Mouse (Mus musculus) CH12.LX (cell line): ENCODE measurements around the gene Ift46. TPM values are rescaled to one million over a fixed set of nuclear protein-coding genes. Genes with fewer than 3 reads are reported as not detected.

Experiments used
- DNase-seq: peaks from one replicate; pipeline ENCODE4 v3.0.0-alpha.2; 2013; ENCODE audit errors: extremely low read depth
- H3K27ac ChIP-seq: 2 replicates; pipeline ENCODE4 v1.5.1; 2012; ENCODE audit warnings: low read depth, mild to moderate bottlenecking, control low read depth, moderate library complexity; ENCODE audit not compliant: insufficient read depth
- H3K27me3 ChIP-seq: replicated peaks from 2 replicates; pipeline ENCODE3; 2012; ENCODE audit warnings: inconsistent platforms
- H3K36me3 ChIP-seq, 2 experiments: replicated peaks in 1 of 2; 2 replicates each; pipeline versions ENCODE3 to v1.6.1; 2012; ENCODE audit warnings: inconsistent platforms in 1 of 2, low read length in 1 of 2, mild to moderate bottlenecking in 1 of 2, mixed read lengths in 1 of 2, moderate library complexity in 1 of 2; ENCODE audit not compliant: control insufficient read depth in 1 of 2, insufficient read depth in 1 of 2
- H3K4me1 ChIP-seq, 2 experiments: 2 replicates each; pipeline ENCODE4 v1.6.1; 2012; ENCODE audit warnings: inconsistent platforms in 1 of 2, moderate library complexity in 1 of 2; ENCODE audit not compliant: insufficient read depth in 2 of 2, control insufficient read depth in 1 of 2
- H3K4me2 ChIP-seq: 2 replicates; pipeline ENCODE4 v1.6.1; 2012; ENCODE audit warnings: low read depth, mild to moderate bottlenecking, control low read depth; ENCODE audit not compliant: poor library complexity, insufficient read depth, severe bottlenecking
- H3K4me3 ChIP-seq, 3 experiments: fragments of 150-350 bp in 1 of 3; sonication (generic) in 1 of 3; replicated peaks in 1 of 3; 2 replicates each; pipeline versions ENCODE3 to v1.5.1; 2011 to 2012; ENCODE audit warnings: low read depth in 2 of 3, low read length in 2 of 3, mild to moderate bottlenecking in 2 of 3, moderate library complexity in 2 of 3, control low read depth in 1 of 3, improper control_type of control experiment in 1 of 3, inconsistent platforms in 1 of 3, mixed read lengths in 1 of 3; ENCODE audit not compliant: poor library complexity in 1 of 3
- H3K79me2 ChIP-seq: replicated peaks from 2 replicates; pipeline ENCODE4 v1.6.1; 2012; ENCODE audit warnings: mild to moderate bottlenecking, moderate library complexity; ENCODE audit not compliant: control insufficient read depth, poor library complexity, insufficient read depth, severe bottlenecking; ENCODE audit errors: extremely low read depth
- H3K9ac ChIP-seq: 2 replicates; pipeline ENCODE4 v1.6.1; 2012; ENCODE audit warnings: low read depth, mild to moderate bottlenecking, control low read depth, moderate library complexity; ENCODE audit not compliant: insufficient read depth
- H3K9me3 ChIP-seq: replicated peaks from 2 replicates; pipeline ENCODE3; 2012; ENCODE audit warnings: low read length, inconsistent platforms, mixed read lengths
- BHLHE40 ChIP-seq: IDR thresholded peaks from 2 replicates; pipeline ENCODE4 v1.6.1; 2011; ENCODE audit warnings: mild to moderate bottlenecking, low read depth, low read length, improper control_type of control experiment
- CHD2 ChIP-seq: IDR thresholded peaks from 2 replicates; pipeline ENCODE4 v1.6.1; 2011; ENCODE audit warnings: low read length, improper control_type of control experiment
- ELF1 ChIP-seq: IDR thresholded peaks from 2 replicates; pipeline ENCODE4 v1.6.1; 2014; ENCODE audit warnings: low read depth, mild to moderate bottlenecking, inconsistent platforms, low read length, improper control_type of control experiment
- GABPA ChIP-seq: IDR thresholded peaks from 2 replicates; pipeline ENCODE4 v1.6.1; 2012; ENCODE audit warnings: low read depth, low read length, improper control_type of control experiment, inconsistent platforms; ENCODE audit not compliant: insufficient replicate concordance
- IRF4 ChIP-seq: IDR thresholded peaks from 2 replicates; pipeline ENCODE4 v1.6.1; 2014; ENCODE audit warnings: low read depth, mild to moderate bottlenecking, inconsistent platforms, low read length, improper control_type of control experiment
- JUN ChIP-seq: IDR thresholded peaks from 2 replicates; pipeline ENCODE4 v1.6.1; 2011; ENCODE audit warnings: low read depth, mild to moderate bottlenecking, low read length, improper control_type of control experiment, moderate library complexity; ENCODE audit not compliant: insufficient read depth
- JUND ChIP-seq: conservative IDR thresholded peaks from 2 replicates; pipeline ENCODE4 v1.6.1; 2011; ENCODE audit warnings: low read depth, low read length, improper control_type of control experiment
- MAFK ChIP-seq: IDR thresholded peaks from 2 replicates; pipeline ENCODE4 v1.6.1; 2011; ENCODE audit warnings: low read length, improper control_type of control experiment; ENCODE audit not compliant: insufficient replicate concordance
- MAX ChIP-seq: IDR thresholded peaks from 2 replicates; pipeline ENCODE4 v1.6.1; 2011; ENCODE audit warnings: low read length, improper control_type of control experiment
- MAZ ChIP-seq: IDR thresholded peaks from 2 replicates; pipeline ENCODE4 v1.6.1; 2012; ENCODE audit warnings: low read depth, mild to moderate bottlenecking, inconsistent platforms, low read length, improper control_type of control experiment, moderate library complexity
- NELFE ChIP-seq: IDR thresholded peaks from 2 replicates; pipeline ENCODE4 v1.6.1; 2011; ENCODE audit warnings: low read depth, low read length, improper control_type of control experiment
- PAX5 ChIP-seq: IDR thresholded peaks from 2 replicates; pipeline ENCODE4 v1.6.1; 2012; ENCODE audit warnings: low read length, inconsistent platforms, mixed read lengths
- RCOR1 ChIP-seq: conservative IDR thresholded peaks from 2 replicates; pipeline ENCODE4 v1.6.1; 2012; ENCODE audit warnings: low read depth, mild to moderate bottlenecking, inconsistent platforms, low read length, improper control_type of control experiment
- USF2 ChIP-seq: conservative IDR thresholded peaks from 2 replicates; pipeline ENCODE4 v1.6.1; 2011; ENCODE audit warnings: low read depth, low read length, improper control_type of control experiment
- ZKSCAN1 ChIP-seq: IDR thresholded peaks from 2 replicates; pipeline ENCODE4 v1.6.1; 2012; ENCODE audit warnings: low read depth, inconsistent platforms, low read length, improper control_type of control experiment, borderline replicate concordance
- ZNF384 ChIP-seq: IDR thresholded peaks from 2 replicates; pipeline ENCODE4 v1.6.1; 2012; ENCODE audit warnings: low read depth, low read length, improper control_type of control experiment, inconsistent platforms
- dilution Hi-C: fragments of 300-500 bp; cut with MboI; formaldehyde crosslinking; loops from 2 replicates; pipeline ENCODE4 v1.14.3; 2020; ENCODE audit warnings: low sequenced_read_pairs; ENCODE audit not compliant: extremely low pct_unique_long_range_greater_than_20kb, extremely low pct_ligation_motif_present
- in situ Hi-C: fragments of 300-500 bp; cut with MboI; formaldehyde crosslinking; loops from 3 replicates; pipeline ENCODE4 v1.14.3; 2019; ENCODE audit warnings: low sequenced_read_pairs, low pct_ligation_motif_present, low pct_unique_long_range_greater_than_20kb, mixed read lengths
- polyA plus RNA-seq: library from polyadenylated mRNA; unstranded; fragments of >175 nt; gene quantifications from 2 replicates; pipeline ENCODE4 v1.2.1, GENCODE M21; 2012; ENCODE audit warnings: low read depth; ENCODE audit not compliant: insufficient read length
- total RNA-seq, 2 experiments: library from RNA; depleted of rRNA; stranded (reverse); fragments of 300-350 nt in 1 of 2; fragments of >200 nt in 1 of 2; gene quantifications; 2 replicates each; pipeline ENCODE4 v1.2.3; 2012 to 2014

Gene Ift46
- total and polyA plus RNA-seq, 3 experiments = 49.8 to 80.0 (median 57.7) TPM

- Histone ChIP-seq H3K4me1 (peaks cover 0 to 8% of the 10 kb centered on the region in 2 experiments; a peak in 1 of 4 replicates), H3K27ac (no peak overlapping the region), H3K36me3 (peaks cover 66 to 72% of the 10 kb centered on the region in 2 experiments), H3K9me3 (no peaks in the 10 kb centered on the region), H3K4me3 (no peak overlapping the region), H3K4me2 (no peak overlapping the region), H3K79me2 (peaks cover 3% of the 10 kb centered on the region; the same call in 1 of the 2 replicates), H3K27me3 (no peaks in the 10 kb centered on the region), H3K9ac (no peak overlapping the region)
- no peak for DNase-seq
- dilution Hi-C loops (no loop called here), in situ Hi-C loops (no loop called here)
- TF ChIP-seq PAX5 (no peak), JUN (no peak), ZKSCAN1 (no peak), NELFE (no peak), ELF1 (no peak), RCOR1 (no peak), IRF4 (no peak), JUND (no peak), BHLHE40 (no peak), MAFK (no peak), CHD2 (no peak), GABPA (no peak)
Observed at GRCm38 (mm10) chr9:44745371-44745770, 22.3 kb upstream of the Ift46 start.

DNA sequence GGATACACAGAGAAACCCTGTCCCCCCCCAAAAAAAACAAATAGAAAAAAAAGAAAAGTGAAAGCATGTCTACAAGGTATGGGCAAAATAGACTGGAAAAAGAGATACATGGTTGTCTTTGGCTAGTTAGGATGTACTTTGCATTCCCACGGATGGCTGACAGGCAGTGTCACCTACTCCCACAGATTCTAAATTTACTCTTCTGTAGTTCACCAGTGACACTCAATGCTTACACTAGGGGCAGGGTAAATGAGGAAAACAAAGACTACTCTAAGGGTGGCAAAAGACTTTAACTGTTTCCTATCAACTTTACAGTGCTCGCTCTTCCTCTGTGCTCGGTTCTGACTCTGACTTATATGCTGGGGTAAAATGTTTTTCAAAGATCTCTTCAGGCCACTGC is 21.0 kb upstream of the Ift46 start:
- H3K79me2 ChIP-seq = peaks cover 3% of the 10 kb centered on the region; the same call in 1 of the 2 replicates
- no peak overlapping the region for H3K4me2 ChIP-seq
- DNase-seq = no peak
- peaks cover 72 to 77% of the 10 kb centered on the region in 2 experiments for H3K36me3 ChIP-seq
- TF ChIP-seq PAX5 = no peak
- H3K9ac ChIP-seq = no peak overlapping the region
- no peak overlapping the region for H3K4me3 ChIP-seq
- in situ Hi-C loops = no loop called here
- peaks cover 0 to 8% of the 10 kb centered on the region in 2 experiments; a peak in 1 of 4 replicates for H3K4me1 ChIP-seq
- no peak overlapping the region for H3K27ac ChIP-seq
- no peaks in the 10 kb centered on the region for H3K9me3 ChIP-seq
- no peaks in the 10 kb centered on the region for H3K27me3 ChIP-seq
- dilution Hi-C loops = no loop called here

DNA sequence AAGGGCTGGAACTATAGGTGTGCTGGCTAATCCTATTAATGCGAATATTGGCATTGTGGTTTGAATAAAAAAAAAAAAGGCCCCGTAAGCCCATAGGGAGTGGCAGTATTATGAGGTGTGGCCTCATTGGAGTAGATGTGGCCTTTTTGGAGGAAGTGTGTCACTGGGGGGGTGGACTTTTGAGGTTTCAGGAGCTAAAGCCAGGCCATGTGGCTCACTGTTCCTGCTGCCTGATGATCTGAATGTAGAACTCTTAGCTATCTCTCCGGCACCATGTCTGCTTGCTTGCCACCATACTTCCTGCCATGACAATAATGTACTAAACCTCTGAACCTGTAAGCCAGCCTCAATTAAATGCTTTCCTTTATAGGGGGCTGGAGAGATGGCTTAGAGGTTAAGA is 20.4 kb upstream of the Ift46 start:
- peaks cover 3% of the 10 kb centered on the region; the same call in 1 of the 2 replicates for H3K79me2 ChIP-seq
- dilution Hi-C loops = no loop called here

More for the DNA sequence above, 20.4 kb upstream of the Ift46 start:
- Histone ChIP-seq H3K4me3 (no peak overlapping the region), H3K27me3 (no peaks in the 10 kb centered on the region), H3K27ac (no peak overlapping the region), H3K9ac (no peak overlapping the region), H3K4me1 (peaks cover 0 to 8% of the 10 kb centered on the region in 2 experiments; a peak in 1 of 4 replicates), H3K4me2 (no peak overlapping the region), H3K36me3 (peaks cover 76 to 82% of the 10 kb centered on the region in 2 experiments), H3K9me3 (no peaks in the 10 kb centered on the region)
- in situ Hi-C loops = no loop called here
- TF ChIP-seq MAX = no peak
- no peak for TF ChIP-seq PAX5
- no peak for TF ChIP-seq USF2
- no peak for TF ChIP-seq ZKSCAN1
- TF ChIP-seq ZNF384 = no peak
- no peak for TF ChIP-seq MAZ
- DNase-seq = no peak
